Mouse (Mus musculus): Measurements from ENCODE around the gene Arfgef2. TPM values are rescaled to one million over a fixed set of nuclear protein-coding genes. Genes with fewer than 3 reads are reported as not detected.
A peak's percentile ranks its signal among the peaks of the same experiment; 100 is the strongest.

The Arfgef2 gene
- polyA plus RNA-seq, 1 experiment from 2014 or later: 6.7 TPM

DNA sequence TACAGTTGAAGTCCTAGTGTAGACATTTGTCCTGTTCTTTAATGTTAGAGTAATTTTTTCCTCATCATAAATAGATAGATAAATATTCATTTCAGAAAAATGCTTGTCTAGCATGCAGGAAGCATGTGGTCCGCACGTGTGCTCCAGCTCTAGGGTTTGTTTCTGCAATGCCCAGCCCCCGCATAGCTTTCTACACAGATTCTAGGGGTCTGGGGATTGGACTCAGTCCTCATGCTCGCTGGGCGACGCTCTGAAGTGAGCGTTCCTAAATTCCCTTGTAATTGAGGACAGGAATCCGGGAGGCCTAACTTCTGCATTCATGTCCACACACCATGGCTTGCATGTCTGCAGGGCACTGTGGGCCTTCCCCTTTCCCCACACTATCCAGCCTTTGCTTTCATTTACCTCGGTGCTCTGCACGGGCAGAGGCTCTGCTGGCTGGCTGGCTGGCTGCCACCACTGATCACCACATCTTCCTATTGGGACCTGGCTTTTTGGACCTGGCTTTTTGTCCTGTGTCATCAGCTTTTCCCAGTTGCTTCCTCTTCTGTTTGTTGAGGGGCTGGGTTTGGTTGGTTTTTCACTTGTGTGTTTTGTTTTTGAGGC, 69.4 kb downstream of the Arfgef2 start:
- 78% methylated on average over 10 of the region's 10 CpGs for WGBS
- H3K4me2 ChIP-seq (replicated peaks): no peak overlapping the region
- H3K4me3 ChIP-seq (replicated peaks): no peak overlapping the region
- H3K4me1 ChIP-seq (replicated peaks): no peaks in the 10 kb centered on the region
- H3K27ac ChIP-seq: no peak overlapping the region
- ATAC-seq: no peak
- H3K27me3 ChIP-seq (replicated peaks): no peaks in the 10 kb centered on the region
- H3K9ac ChIP-seq: no peak overlapping the region
- no peaks in the 10 kb centered on the region for H3K9me3 ChIP-seq
- H3K36me3 ChIP-seq: peaks cover 17% of the 10 kb centered on the region

DNA sequence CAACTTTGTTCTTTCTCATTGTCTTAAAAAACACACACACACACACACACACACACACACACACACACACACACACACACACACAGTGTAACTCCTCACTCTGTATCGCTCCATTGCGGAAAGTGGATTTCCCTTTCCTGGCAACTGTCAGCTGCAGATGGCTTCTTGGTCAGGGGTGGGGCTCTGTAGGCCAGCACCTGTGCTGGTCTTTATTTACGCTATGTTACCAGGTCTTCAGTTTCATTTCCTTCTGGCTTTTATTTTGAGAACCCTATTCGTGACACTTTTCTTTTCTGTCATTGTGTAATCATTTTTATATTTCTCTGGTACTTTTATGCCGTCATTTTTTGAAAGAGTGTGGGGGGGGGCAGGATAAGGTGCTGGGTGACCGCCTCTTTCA, 70.2 kb downstream of the Arfgef2 start:
- ATAC-seq: no peak
- Histone ChIP-seq H3K9me3 (no peaks in the 10 kb centered on the region), H3K4me3 (replicated peaks) (no peak overlapping the region), H3K9ac (no peak overlapping the region), H3K27me3 (replicated peaks) (no peaks in the 10 kb centered on the region), H3K36me3 (peaks cover 13% of the 10 kb centered on the region), H3K4me2 (replicated peaks) (no peak overlapping the region), H3K27ac (no peak overlapping the region), H3K4me1 (replicated peaks) (no peaks in the 10 kb centered on the region)
- WGBS: 87% methylated on average over 6 of the region's 6 CpGs

DNA sequence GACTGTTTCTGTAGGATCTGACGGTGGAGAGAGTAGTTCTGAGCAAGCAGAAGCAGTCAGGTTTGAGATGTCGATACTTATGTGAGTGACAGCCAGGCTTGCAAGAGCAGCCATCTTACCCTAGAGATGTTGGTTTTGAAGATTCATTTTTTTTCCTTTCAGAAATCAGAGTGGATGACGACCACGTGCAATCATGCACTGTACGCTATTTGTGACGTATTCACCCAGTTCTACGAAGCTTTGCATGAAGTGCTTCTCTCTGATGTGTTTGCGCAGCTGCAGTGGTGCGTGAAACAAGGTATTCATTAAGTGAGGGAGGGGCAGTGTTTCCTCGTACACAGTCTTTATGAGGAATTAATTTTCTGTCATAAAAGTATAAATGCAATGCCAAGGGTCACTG, 70.9 kb downstream of the Arfgef2 start:
- Histone ChIP-seq H3K4me1 (replicated peaks) (no peaks in the 10 kb centered on the region), H3K4me2 (replicated peaks) (no peak overlapping the region), H3K9ac (no peak overlapping the region), H3K36me3 (peaks cover 10% of the 10 kb centered on the region), H3K4me3 (replicated peaks) (no peak overlapping the region), H3K27ac (no peak overlapping the region), H3K9me3 (no peaks in the 10 kb centered on the region), H3K27me3 (replicated peaks) (no peaks in the 10 kb centered on the region)
- WGBS: 82% methylated on average over 10 of the region's 10 CpGs
- ATAC-seq: no peak

DNA sequence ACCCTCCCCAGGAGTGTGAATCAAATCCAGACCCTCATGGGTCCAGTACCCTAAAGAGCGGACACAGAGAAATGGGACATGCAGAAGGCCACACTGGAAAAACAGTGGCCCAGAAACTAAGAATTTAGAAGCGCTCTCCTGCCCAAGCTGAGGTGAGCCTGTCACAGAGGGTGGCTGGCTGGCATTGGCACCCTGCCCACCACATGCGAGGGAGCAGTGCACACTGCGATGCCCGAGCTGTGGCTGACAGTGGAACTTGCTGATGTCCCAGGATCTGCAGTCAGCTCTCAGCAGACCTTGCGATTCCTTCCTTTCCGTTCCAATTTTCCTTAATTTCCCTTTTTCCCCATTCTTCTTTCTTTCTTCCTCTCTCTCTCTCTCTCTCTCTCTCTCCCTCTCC, 79.7 kb downstream of the Arfgef2 start:
- Histone ChIP-seq H3K9me3 (no peaks in the 10 kb centered on the region), H3K36me3 (peaks cover under 1% of the 10 kb centered on the region; the same call in 1 of the 2 replicates)

DNA sequence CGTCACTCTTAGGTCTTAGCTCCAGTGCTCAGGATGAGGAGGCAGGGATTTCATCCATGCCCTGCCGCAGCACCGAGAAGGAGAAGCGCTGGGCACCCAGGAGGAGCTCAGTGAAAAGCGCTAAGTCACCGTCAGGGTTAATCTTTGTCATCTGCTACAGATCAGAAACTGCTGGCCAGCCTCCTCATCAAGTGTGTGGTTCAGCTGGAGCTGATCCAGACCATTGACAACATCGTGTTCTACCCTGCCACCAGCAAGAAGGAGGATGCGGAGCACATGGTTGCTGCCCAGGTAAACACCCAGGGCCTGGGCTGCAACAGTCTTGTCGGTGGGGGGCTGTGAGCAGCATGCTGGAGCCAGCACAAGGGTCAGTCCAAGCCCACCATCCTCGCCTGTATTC, 80.2 kb downstream of the Arfgef2 start:
- Histone ChIP-seq H3K27me3 (replicated peaks) (no peaks in the 10 kb centered on the region), H3K4me3 (replicated peaks) (no peak overlapping the region), H3K9me3 (no peaks in the 10 kb centered on the region), H3K4me2 (replicated peaks) (no peak overlapping the region), H3K4me1 (replicated peaks) (no peaks in the 10 kb centered on the region), H3K36me3 (peaks cover 3% of the 10 kb centered on the region; the same call in 1 of the 2 replicates), H3K27ac (no peak overlapping the region), H3K9ac (no peak overlapping the region)
- ATAC-seq: no peak
- WGBS: 76% methylated on average over 10 of the region's 10 CpGs

More for the DNA sequence above, 79.7 kb downstream of the Arfgef2 start:
- no peak overlapping the region for H3K4me3 ChIP-seq (replicated peaks)
- no peak for ATAC-seq
- no peaks in the 10 kb centered on the region for H3K4me1 ChIP-seq (replicated peaks)
- 94% methylated on average over 7 of the region's 7 CpGs for WGBS
- H3K4me2 ChIP-seq (replicated peaks): no peak overlapping the region
- H3K9ac ChIP-seq: no peak overlapping the region
- H3K27ac ChIP-seq: no peak overlapping the region
- H3K27me3 ChIP-seq (replicated peaks): no peaks in the 10 kb centered on the region

DNA sequence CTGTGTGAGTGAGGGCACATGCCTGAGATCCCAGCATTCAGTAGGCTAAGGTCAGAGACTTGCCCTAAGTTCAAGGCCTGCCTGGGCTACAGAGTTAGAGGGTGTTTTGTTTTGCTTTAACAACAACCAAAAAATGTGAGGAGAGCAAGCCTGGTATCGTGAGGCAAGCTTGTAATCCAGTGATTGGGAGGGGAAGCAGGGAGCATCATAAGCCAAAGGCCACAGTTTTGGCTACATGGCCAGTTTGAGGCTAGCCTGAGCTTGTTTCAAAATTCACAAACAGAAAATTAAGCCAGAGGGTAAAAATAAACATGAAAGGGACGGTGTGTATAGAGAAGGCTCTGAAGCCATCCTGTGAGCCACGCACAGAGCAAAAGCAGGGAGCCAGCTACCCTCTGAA, 80.8 kb downstream of the Arfgef2 start:
- Histone ChIP-seq H3K36me3 (peaks cover 3% of the 10 kb centered on the region; the same call in 1 of the 2 replicates), H3K4me2 (replicated peaks) (no peak overlapping the region), H3K27me3 (replicated peaks) (no peaks in the 10 kb centered on the region), H3K4me1 (replicated peaks) (no peaks in the 10 kb centered on the region), H3K9me3 (no peaks in the 10 kb centered on the region), H3K4me3 (replicated peaks) (no peak overlapping the region), H3K27ac (no peak overlapping the region), H3K9ac (no peak overlapping the region)
- no peak for ATAC-seq
- 84% methylated on average over 3 of the region's 3 CpGs for WGBS

DNA sequence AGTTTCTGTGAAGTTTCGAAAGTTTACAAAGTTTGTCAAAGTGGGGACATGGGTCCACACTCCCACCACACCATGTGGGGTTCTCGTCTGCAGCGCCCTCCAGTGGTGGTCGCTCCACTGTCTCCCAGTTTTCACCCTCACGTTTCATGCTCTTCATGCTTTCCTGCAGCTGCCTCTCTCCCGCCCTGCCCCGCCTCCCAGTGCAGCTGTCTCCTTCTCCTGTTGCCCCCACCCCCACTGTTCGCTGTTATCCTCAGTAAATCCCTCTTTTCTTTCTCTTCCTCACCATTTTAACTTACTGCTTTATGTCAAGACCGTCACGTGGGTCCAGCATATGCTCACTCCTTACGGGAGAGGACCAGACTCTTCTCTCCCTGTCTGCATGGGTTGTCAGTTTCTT, 82.4 kb downstream of the Arfgef2 start:
- Histone ChIP-seq H3K9me3 (no peaks in the 10 kb centered on the region), H3K27ac (no peak overlapping the region), H3K27me3 (replicated peaks) (no peaks in the 10 kb centered on the region), H3K4me1 (replicated peaks) (0 out of 2 replicates have a peak, but pooled peaks cover 2% of the 10 kb centered on the region), H3K9ac (no peak overlapping the region), H3K4me3 (replicated peaks) (no peak overlapping the region), H3K4me2 (replicated peaks) (no peak overlapping the region), H3K36me3 (peaks cover 7% of the 10 kb centered on the region; the same call in 1 of the 2 replicates)
- WGBS: 43% methylated on average over 11 of the region's 11 CpGs
- peak; percentile 17; the same call in 1 of the 2 replicates for ATAC-seq

DNA sequence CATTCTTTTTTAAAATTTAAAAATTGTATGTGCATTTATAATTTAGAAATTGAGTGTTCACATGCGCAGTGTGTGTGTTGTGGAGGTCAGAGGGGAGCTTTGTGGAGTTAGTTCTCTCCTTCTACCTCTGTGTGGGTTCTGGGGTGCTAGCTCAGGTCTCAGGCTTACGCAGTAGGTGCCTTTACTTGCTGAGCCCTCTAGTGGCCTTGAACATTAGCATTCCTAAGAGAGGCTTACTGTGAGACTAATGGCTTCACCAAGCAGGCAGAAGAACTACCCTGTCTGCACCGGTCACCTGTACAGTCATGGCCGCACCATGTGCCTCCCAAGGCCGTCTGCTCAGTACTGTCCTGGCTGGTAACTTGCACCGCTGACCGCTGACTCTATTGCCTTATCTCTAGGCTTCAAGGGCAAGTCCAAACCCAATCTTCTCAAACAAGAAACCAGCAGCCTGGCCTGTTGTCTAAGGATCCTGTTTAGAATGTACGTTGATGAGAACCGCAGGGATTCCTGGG, 86.0 kb downstream of the Arfgef2 start:
- WGBS: 71% methylated on average over 9 of the region's 9 CpGs
- Histone ChIP-seq H3K36me3 (peaks cover 24% of the 10 kb centered on the region), H3K9me3 (no peaks in the 10 kb centered on the region), H3K4me3 (replicated peaks) (no peak overlapping the region), H3K4me1 (replicated peaks) (0 out of 2 replicates have a peak, but pooled peaks cover 2% of the 10 kb centered on the region), H3K27ac (no peak overlapping the region), H3K9ac (no peak overlapping the region), H3K27me3 (replicated peaks) (no peaks in the 10 kb centered on the region), H3K4me2 (replicated peaks) (no peak overlapping the region)
- ATAC-seq: peak; percentile 31; the same call in 1 of the 2 replicates

DNA sequence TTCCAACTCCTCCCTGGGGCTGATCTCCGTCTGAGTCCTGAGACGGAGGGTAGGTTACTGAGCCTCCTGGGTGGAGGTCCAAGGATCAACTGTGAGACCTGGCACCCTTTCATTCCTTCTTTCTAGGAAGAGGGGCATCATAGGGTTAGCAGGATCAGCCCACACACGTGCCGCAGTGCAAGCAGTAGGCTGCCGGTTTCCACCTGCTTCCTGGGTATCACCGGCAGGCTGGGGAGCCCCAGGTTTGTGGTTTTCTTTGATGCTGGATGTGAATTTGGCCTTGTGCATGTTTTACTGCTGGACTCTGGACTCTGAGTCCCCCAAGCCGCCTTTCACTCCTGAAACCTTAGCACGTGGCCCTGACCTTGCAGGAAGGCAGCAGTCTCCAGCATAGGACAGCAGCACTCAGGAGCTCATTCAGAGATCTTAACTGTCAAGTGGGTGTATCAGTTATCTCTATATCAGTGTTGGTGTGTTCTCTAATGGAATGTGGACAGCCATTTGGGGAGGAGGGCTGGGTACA, 86.8 kb downstream of the Arfgef2 start:
- 76% methylated on average over 8 of the region's 8 CpGs for WGBS
- H3K4me1 ChIP-seq (replicated peaks): 0 out of 2 replicates have a peak, but pooled peaks cover 2% of the 10 kb centered on the region
- peaks cover 24% of the 10 kb centered on the region for H3K36me3 ChIP-seq
- H3K27ac ChIP-seq: no peak overlapping the region
- no peaks in the 10 kb centered on the region for H3K9me3 ChIP-seq
- H3K4me2 ChIP-seq (replicated peaks): no peak overlapping the region
- ATAC-seq: peak; percentile 53; the same call in 1 of the 2 replicates
- no peak overlapping the region for H3K9ac ChIP-seq
- no peak overlapping the region for H3K4me3 ChIP-seq (replicated peaks)
- no peaks in the 10 kb centered on the region for H3K27me3 ChIP-seq (replicated peaks)

DNA sequence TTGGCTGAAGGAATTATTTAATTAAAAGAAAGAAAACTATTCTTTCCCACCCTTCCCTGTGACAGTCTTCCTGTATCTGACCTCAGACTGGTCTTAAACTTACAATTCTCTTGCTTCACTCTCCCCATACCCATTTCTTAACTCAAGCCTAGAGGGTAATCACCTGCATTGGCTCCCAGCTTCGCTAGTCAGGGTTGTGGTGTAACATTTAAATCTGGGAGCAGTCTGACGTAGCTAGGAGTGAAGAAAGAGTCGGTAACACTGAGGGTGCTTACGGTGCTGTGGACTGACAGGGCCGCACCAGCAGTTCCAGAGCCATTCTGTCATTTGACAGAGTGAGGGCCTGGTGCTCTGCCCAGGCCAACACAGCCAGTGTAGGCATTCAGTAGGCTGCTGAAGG, 87.6 kb downstream of the Arfgef2 start:
- no peak overlapping the region for H3K4me3 ChIP-seq (replicated peaks)
- H3K36me3 ChIP-seq: peaks cover 24% of the 10 kb centered on the region
- H3K27me3 ChIP-seq (replicated peaks): no peaks in the 10 kb centered on the region
- 0 out of 2 replicates have a peak, but pooled peaks cover 2% of the 10 kb centered on the region for H3K4me1 ChIP-seq (replicated peaks)
- no peak for ATAC-seq
- no peak overlapping the region for H3K4me2 ChIP-seq (replicated peaks)
- H3K9me3 ChIP-seq: no peaks in the 10 kb centered on the region
- no peak overlapping the region for H3K27ac ChIP-seq
- 90% methylated on average over 5 of the region's 5 CpGs for WGBS
- no peak overlapping the region for H3K9ac ChIP-seq

DNA sequence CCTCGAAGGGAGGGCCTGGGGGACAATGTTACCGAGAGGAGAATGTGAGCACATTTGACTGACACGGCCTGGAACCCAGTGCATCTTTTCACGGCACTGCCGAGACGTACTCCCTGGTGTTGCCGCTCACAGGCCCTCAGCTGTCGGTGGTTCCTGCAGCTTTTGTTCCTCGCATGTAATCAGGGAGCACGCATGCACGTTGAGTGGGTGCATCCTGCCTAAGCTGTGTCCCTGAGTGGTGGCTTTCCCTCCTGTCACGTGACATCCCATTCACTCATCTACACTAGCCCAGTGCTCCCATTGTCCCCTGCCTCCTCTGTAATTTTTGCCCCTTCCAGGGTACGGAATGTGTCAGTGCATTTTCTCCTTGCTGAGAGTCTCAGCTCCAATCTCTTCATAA, 91.0 kb downstream of the Arfgef2 start:
- Histone ChIP-seq H3K4me3 (replicated peaks) (no peak overlapping the region), H3K4me1 (replicated peaks) (0 out of 2 replicates have a peak, but pooled peaks cover 2% of the 10 kb centered on the region), H3K27me3 (replicated peaks) (no peaks in the 10 kb centered on the region), H3K27ac (no peak overlapping the region), H3K36me3 (peaks cover 20% of the 10 kb centered on the region), H3K4me2 (replicated peaks) (no peak overlapping the region), H3K9me3 (no peaks in the 10 kb centered on the region), H3K9ac (no peak overlapping the region)
- no peak for ATAC-seq
- 83% methylated on average over 13 of the region's 13 CpGs for WGBS

DNA sequence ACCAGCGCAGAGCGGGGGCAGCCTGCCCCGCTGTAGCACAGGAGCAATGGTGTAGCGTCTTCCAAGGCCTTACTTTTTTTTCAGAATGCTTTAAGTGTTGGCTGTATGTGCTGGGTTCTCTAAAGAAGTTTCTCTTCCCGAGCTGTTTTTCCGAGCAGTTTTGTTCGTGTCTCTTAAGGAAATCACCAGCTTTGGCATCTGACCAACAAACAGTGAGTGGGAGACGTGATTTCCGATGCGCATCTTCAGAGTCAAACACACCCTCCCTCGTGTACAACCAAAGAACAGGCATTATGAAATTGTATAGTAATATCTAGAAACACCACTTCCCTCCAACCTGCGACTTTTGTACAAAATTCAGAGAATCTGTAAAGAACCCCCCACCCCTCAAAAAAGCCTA, 91.6 kb downstream of the Arfgef2 start:
- Histone ChIP-seq H3K27ac (no peak overlapping the region), H3K4me1 (replicated peaks) (no peaks in the 10 kb centered on the region), H3K9me3 (no peaks in the 10 kb centered on the region), H3K4me3 (replicated peaks) (no peak overlapping the region), H3K27me3 (replicated peaks) (no peaks in the 10 kb centered on the region), H3K36me3 (peaks cover 17% of the 10 kb centered on the region; the same call in 1 of the 2 replicates), H3K9ac (no peak overlapping the region), H3K4me2 (replicated peaks) (no peak overlapping the region)
- no peak for ATAC-seq
- WGBS: 84% methylated on average over 12 of the region's 12 CpGs

DNA sequence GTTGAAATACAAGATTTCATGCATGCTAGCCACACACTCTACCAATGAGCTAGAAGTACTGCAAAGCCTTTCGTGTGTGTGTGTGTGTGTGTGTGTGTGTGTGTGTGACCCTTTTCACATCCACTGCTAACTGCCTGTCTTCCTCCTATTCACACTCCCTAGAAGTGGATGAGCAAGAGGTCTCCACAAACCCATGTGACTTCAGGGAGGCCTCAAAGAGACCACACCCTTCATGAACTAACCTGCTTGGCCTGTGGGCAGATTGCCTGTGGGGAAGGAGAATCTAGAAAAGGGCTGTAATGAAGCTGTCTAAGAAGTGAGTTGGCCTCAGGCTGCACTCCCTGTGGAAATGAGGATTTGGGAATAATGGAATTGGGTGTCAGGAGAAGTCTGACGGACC, 93.8 kb downstream of the Arfgef2 start:
- ATAC-seq: 0 out of 2 replicates have a peak, but pooled peaks have one; percentile 47
- H3K4me1 ChIP-seq (replicated peaks): no peaks in the 10 kb centered on the region
- H3K9ac ChIP-seq: no peak overlapping the region
- H3K4me3 ChIP-seq (replicated peaks): no peak overlapping the region
- peaks cover 10% of the 10 kb centered on the region; the same call in 1 of the 2 replicates for H3K36me3 ChIP-seq
- no peak overlapping the region for H3K27ac ChIP-seq
- no peaks in the 10 kb centered on the region for H3K9me3 ChIP-seq
- 81% methylated on average over 2 of the region's 2 CpGs for whole genome bisulfite sequencing
- no peaks in the 10 kb centered on the region for H3K27me3 ChIP-seq (replicated peaks)
- H3K4me2 ChIP-seq (replicated peaks): no peak overlapping the region

All from intestine, embryonic 15.5 days (tissue).